Mouse (Mus musculus): ENCODE results near the gene Tex37. TPM values are rescaled to one million over a fixed set of nuclear protein-coding genes. Genes with fewer than 3 reads are reported as not detected.

Tex37 gene
- total RNA-seq, 4 experiments from 2014 or later, result not detected

DNA sequence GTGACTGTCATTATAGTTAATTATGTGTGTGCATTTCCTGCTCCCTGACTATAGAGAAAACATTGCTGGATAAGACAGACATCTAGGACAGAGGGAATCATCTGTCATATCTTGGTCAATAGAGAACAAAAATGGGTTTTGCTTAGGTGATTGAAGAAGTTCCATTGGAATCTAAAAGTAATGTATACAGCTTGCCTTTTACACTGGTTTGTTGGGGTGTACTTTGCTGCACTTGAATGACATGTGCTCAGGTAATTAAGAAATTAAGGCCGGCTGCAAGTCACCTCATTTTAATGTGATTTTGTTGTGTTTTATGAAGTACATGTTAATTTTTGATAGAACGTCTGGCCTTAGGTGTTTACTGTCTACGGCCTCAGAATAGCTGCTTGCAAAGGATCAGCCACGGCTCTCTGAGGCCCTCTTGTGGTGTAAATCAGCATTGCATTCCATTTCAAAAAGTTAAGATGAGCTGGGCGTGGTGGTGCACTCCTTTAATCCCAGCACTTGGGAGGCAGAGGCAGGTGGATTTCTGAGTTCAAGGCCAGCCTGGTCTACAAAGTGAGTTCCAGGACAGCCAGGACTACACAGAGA, 37.9 kb downstream of the Tex37 start:
- peak; percentile 52 for DNase-seq

DNA sequence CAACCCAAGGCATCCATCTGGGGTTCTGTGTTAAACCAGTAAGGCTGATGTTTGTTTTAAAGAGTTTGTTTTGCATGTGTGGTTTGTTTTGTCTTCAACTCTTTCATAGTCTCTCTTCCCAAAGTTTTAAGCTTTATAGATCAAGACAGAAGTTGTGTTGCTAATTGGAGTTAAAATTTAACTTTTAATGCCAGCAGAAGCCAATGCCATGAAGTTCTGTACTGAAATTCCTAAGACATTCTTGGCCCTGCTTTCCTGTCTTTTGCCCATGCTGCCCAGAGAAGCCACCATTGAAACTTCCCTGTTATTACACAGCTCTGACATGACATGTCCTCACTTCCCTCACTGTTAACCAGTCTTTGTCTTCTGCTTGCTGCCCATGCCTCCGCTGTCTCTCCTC, 43.7 kb downstream of the Tex37 start:
- no peak for DNase-seq

DNA sequence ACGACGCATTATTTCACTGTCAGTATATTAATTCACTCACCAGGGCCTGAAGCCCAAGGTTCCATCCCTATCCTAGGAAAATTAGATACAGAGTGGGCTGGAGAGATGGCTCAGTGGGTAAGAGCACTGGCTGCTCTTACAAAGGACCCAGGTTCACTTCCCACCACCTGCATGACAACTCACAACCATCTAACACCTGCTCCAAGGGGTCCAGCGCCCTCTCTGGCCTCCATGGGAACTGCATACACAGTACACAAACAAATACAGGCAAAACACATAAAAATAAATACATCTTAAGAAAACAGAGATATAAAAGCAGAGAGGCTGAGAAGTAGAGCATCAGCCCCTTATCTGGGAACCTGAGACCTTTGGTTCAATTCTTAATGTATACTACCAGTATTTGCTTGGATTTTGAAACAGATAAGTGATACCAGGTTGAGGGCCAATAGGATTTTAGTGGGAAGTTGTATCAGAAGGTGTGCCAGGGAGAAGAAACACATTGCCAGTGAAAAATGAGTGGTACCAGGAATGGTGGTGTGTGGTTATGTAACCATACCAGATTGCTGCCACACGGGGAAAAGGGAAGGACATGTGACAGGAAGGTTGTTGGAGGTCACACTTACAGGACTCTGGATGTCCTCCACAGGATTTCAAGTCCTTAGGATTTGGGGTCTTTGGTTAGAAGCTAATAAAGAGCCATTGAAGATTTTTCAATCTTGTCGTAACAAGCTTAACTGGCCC, 44.5 kb downstream of the Tex37 start:
- DNase-seq, result no peak

DNA sequence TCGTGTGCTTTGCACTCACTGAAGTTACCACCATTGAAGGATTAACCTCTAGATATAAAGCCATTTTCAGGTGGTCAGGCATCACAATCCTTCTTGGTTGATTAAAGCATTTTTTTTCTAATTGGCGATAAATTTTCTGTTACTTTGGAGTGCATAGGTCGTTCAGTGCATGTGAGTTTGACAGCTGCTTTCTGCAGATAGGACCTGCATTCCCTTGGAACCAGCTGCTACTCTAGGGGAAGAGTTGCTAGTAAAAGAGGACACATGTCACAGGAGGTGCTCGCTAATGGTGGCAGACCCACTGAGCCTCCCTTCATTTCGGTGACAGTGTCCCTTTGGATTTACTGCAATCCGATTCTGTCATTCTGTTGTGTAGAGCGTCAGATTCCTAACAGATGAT, 46.2 kb downstream of the Tex37 start:
- no peak for DNase-seq

DNA sequence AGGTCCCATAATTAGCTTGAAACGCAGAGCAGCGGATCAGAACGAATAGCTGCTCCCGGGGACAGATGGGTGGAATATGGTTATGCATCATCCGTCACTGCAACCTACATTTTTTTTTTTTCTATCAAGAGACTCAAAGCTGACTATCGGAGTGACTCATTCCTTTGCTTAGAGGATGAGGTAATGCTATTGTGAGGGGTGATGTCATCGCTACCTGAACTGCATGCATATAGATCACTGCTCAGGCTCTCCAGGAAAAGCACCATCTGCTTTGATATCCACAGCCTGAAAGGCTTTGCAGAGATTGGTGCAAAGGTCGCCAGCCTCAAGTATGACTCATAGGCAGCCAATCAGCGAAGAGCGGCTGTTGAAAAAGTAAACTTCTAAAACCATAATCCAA, 46.6 kb downstream of the Tex37 start:
- peak; percentile 32 for DNase-seq

DNA sequence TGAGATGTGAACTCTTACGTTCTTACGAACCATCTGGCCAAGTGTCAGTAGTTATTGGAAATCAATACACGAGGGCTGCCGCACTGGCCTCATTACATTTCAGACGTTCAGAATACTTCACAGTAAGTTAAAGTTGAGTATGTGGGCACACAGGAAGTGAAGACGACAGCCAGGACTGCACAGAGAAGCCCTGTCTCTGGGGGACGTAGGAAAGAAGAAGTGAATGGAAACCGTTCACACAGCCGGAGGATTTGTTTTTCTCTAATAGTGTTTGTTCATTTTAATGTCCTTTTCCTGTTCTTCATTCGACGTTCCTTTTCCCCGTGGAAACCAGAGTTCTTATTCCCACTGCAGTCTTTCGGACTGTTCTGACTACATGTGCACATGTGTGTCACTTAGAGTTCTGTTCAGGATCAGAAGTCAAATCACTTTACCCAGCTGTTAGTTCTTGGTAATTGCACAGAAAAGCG, 47.2 kb downstream of the Tex37 start:
- DNase-seq, result no peak

DNA sequence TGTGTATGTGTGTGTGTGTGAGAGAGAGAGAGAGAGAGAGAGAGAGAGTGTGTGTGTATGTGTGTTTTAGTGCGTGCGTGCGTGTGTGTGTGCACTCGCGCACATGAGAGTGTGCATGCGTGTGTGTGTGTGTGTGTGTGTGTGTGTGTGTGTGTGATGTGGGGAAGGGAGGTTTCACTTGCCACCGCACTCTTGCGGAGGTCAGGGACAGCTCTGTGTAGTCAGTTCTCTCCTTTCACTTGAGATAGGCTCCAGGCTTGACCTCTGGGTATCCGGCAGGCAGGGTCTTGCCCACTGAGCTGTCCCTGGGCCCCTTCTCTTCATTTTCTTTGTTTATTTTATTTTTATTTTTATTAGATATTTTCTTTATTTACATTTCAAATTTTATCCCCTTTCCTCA, 51.4 kb downstream of the Tex37 start:
- DNase-seq, result no peak

DNA sequence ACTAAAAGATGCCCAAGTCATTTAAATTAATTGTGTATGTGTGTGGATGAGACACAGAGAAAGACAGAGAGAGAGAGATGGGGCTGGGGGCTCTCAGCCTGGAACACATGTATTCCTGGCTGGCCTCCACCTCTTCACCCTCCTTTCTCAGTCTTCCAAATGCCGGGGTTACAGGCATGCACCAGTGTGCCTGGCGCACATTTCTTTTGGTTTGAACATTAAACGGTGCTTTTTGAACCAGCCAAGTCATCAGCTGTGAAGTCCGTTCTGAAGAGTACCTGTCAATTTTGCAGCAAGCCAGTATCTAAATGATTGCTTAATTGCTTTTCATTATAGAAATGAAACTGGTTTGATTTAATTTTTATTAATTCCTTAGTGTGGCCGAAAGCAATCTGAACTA, 52.0 kb downstream of the Tex37 start:
- no peak for DNase-seq

DNA sequence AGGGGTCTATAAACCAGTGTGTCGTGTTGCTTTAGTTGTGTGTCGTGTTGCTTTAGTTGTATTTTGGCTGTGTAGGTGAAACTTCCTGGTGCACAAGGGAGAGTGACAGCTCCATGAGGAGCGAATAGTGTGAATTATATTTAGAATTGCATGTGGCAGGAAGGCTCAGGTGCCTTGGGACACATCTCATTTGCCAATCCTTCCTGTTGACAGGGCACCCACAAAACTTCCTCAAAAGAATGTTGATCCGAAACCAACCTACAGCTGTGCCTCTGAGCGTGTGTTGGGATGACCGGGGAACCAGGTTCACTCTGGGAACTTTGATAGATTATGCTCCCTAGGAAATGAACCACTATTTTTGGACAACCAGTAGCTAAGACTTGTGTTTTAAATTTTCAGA, 54.4 kb downstream of the Tex37 start:
- no peak for DNase-seq

Other genes starting within 250 kb of the Tex37 start
- 10 to 100 TPM; 13.7 to 23.9 (median 20.8) TPM for gene Rpia, start 126.7 kb downstream of the Tex37 start, total RNA-seq (2022)
- 10 to 100 TPM; 22.6 to 31.6 (median 27.9) TPM for gene Eif2ak3, start 74.4 kb downstream of the Tex37 start, total RNA-seq (2022)
- gene Foxi3, start 37.6 kb upstream of the Tex37 start, total RNA-seq (2022), result not detected
- gene Thnsl2, start 225.5 kb upstream of the Tex37 start, total RNA-seq (2022), result 10 to 100 TPM; 19.0 to 36.9 (median 27.6) TPM

Data from adrenal gland, adult 8-10 months (tissue).